In the genomic region with DNA sequence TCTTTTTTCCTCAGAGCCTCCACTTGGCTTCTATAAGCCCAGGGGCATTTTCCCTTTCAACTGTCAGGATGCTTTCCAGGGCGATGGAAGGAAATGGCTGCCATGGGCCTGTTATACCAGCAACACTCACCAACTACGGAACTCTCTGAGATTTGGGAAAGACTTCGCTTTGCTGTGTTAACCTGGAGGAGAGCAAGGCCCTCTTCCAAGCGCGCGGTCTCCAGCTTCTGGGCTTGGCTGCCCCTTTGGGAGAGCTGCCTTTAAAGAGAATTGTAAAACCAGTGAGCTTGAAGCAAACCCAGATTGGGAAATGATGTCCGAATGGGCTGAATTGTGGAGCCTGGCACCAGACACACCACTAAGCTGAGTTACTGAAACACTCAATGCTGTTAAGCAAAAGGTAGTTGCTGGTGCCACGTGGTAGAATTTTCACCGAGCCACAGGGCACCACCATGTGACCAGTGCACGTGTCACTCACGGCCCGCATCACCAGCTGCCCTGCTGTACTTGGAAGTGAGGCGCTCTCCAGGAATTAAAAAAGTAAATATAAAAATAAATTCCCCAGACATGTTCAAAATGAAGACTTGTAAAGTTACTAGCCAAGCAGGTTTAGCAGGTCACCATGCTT, we compare ENCODE assay signal across 9 mouse cellular contexts.
A peak's percentile ranks its signal among the peaks of the same experiment; 100 is the strongest.
DNase-seq lines count a peak whose midpoint lies in the region; ATAC-seq lines count a peak whose summit lies in the region.
"Had no signal": no experiment of that assay in that cellular context is flagged by ENCODE, and none has a peak within 500 bp of the region (broad histone marks: within the 10 kb centered on the region; RNA-seq: fewer than 3 reads in every experiment).

No protein-coding gene starts in this region.

- 61% methylated on average over 13 of the region's 13 CpGs for WGBS in forebrain, embryonic 16.5 days

- H3K36me3 ChIP-seq in forebrain, embryonic 16.5 days (ENCODE audit: control insufficient read depth, insufficient read depth), result no peaks in the 10 kb centered on the region

- intact Hi-C loops in left cerebral cortex, postnatal 4 days (cut with DNase I), result loop anchor here (5.0 to 10.0 kb wide), 2 partner anchors 132 to 654 kb away; partner anchors contain the start of gene Adamts6

- no peak overlapping the region for H3K9ac ChIP-seq in forebrain, embryonic 16.5 days (replicated peaks; ENCODE audit: low read depth, low read length)

- H3K4me1 ChIP-seq in forebrain, embryonic 16.5 days (replicated peaks; ENCODE audit: control insufficient read depth, insufficient read depth, low read length), result peaks cover 13% of the 10 kb centered on the region

- H3K27ac ChIP-seq in forebrain, embryonic 16.5 days (ENCODE audit: low read length), result no peak overlapping the region

- H3K4me2 ChIP-seq in forebrain, embryonic 16.5 days (ENCODE audit: low read length), result no peak overlapping the region

- no peaks in the 10 kb centered on the region for H3K27me3 ChIP-seq in forebrain, embryonic 16.5 days (replicated peaks; ENCODE audit: control insufficient read depth, insufficient read depth, low read length)

- ATAC-seq in forebrain, embryonic 16.5 days, result peak; percentile 42; the same call in 1 of the 2 replicates
- no peak for ATAC-seq in cerebellum, adult (ENCODE audit: insufficient number of reproducible peaks, low FRiP score, low TSS enrichment)

- no peaks in the 10 kb centered on the region for H3K9me3 ChIP-seq in forebrain, embryonic 16.5 days (ENCODE audit: control insufficient read depth, low read length)

- DNase-seq in adrenal gland, postnatal 10 days, result peak; percentile 23
- DNase-seq in adrenal gland, adult 2 months, result no peak
- DNase-seq in left cerebral cortex, postnatal 4 days, result peak; percentile 27
- DNase-seq in left cerebral cortex, adult 11 months (ENCODE audit: low spot score), result no peak
- peak; percentile 37 for DNase-seq in neural tube, embryonic 10.5 days (ENCODE audit: extremely low spot score, low spot score)
- no peak for DNase-seq in thymus, postnatal 36 days

- H3K4me3 ChIP-seq in forebrain, embryonic 16.5 days (replicated peaks; ENCODE audit: low read length), result no peak overlapping the region
- H3K4me3 ChIP-seq: erythroblast, embryonic 14.5 days had no signal

Comparison
In these comparisons a context has a peak if more than half of its experiments do, and no peak if none do; other contexts are left out.
1. DNase-seq: peak in adrenal gland, postnatal 10 days (single experiment), left cerebral cortex, postnatal 4 days (single experiment) and neural tube, embryonic 10.5 days (single experiment); none in adrenal gland, adult 2 months (single experiment), left cerebral cortex, adult 11 months (single experiment) and thymus, postnatal 36 days (0 of 2).